Mouse (Mus musculus) testis, adult 2 months (tissue): Measurements from ENCODE around the gene Mamdc4.

ENCODE experiments used
- CTCF ChIP-seq: fragments of 200-500 bp; IDR thresholded peaks from 2 replicates; pipeline ENCODE4 v1.5.1; 2012; ENCODE audit warnings: low read depth, mild to moderate bottlenecking, inconsistent platforms, low read length, moderate library complexity; ENCODE audit not compliant: control insufficient read depth, insufficient read depth, insufficient replicate concordance
- POLR2A ChIP-seq: fragments of 200-500 bp; IDR thresholded peaks from 2 replicates; pipeline ENCODE4 v1.6.1; 2012; ENCODE audit warnings: low read depth, mild to moderate bottlenecking, inconsistent platforms, low read length, moderate library complexity; ENCODE audit not compliant: control insufficient read depth

GRCm38 (mm10) chr2:25574136-25574535 lies 509 bp downstream of the Mamdc4 start:
- no peak for TF ChIP-seq CTCF
- no peak for TF ChIP-seq POLR2A
